Mouse (Mus musculus) testis, adult 2 months (tissue): ENCODE results near the gene Azin2. TPM values are rescaled to one million over a fixed set of nuclear protein-coding genes. Genes with fewer than 3 reads are reported as not detected.

ENCODE experiments used
- H3K27ac ChIP-seq: fragments of 200-500 bp; 2 replicates; pipeline ENCODE4 v1.5.1; 2012; ENCODE audit warnings: low read depth, low read length; ENCODE audit not compliant: control insufficient read depth, insufficient read depth
- H3K27me3 ChIP-seq: fragments of 200-500 bp; 2 replicates; pipeline ENCODE4 v1.6.1; 2012; ENCODE audit warnings: mild to moderate bottlenecking, low read length, moderate library complexity; ENCODE audit not compliant: control insufficient read depth, insufficient read depth
- H3K36me3 ChIP-seq: fragments of 200-500 bp; 2 replicates; pipeline ENCODE4 v1.6.1; 2012; ENCODE audit warnings: mild to moderate bottlenecking, low read length; ENCODE audit not compliant: control insufficient read depth, insufficient read depth
- H3K4me1 ChIP-seq: fragments of 200-500 bp; 2 replicates; pipeline ENCODE4 v1.6.1; 2012; ENCODE audit warnings: low read length; ENCODE audit not compliant: control insufficient read depth, insufficient read depth
- H3K4me3 ChIP-seq: fragments of 200-500 bp; 2 replicates; pipeline ENCODE4 v1.5.1; 2012; ENCODE audit warnings: low read depth, mild to moderate bottlenecking, low read length, moderate library complexity, mixed read lengths; ENCODE audit not compliant: control insufficient read depth
- CTCF ChIP-seq: fragments of 200-500 bp; IDR thresholded peaks from 2 replicates; pipeline ENCODE4 v1.5.1; 2012; ENCODE audit warnings: low read depth, mild to moderate bottlenecking, inconsistent platforms, low read length, moderate library complexity; ENCODE audit not compliant: control insufficient read depth, insufficient read depth, insufficient replicate concordance
- POLR2A ChIP-seq: fragments of 200-500 bp; IDR thresholded peaks from 2 replicates; pipeline ENCODE4 v1.6.1; 2012; ENCODE audit warnings: low read depth, mild to moderate bottlenecking, inconsistent platforms, low read length, moderate library complexity; ENCODE audit not compliant: control insufficient read depth
- polyA plus RNA-seq: library from polyadenylated mRNA; depleted of rRNA; stranded (reverse); fragments of >200 nt; gene quantifications from 2 replicates; pipeline ENCODE4 v1.2.3, GENCODE M21; 2012

Gene Azin2
- polyA plus RNA-seq, 1 experiment, result 213 TPM

- no peak overlapping the region for H3K4me3 ChIP-seq
- no peaks in the 10 kb centered on the region for H3K36me3 ChIP-seq
- peaks cover 17% of the 10 kb centered on the region for H3K4me1 ChIP-seq
- no peak overlapping the region for H3K27ac ChIP-seq
- no peaks in the 10 kb centered on the region for H3K27me3 ChIP-seq
- TF ChIP-seq POLR2A (no peak), CTCF (no peak)
These were observed 27.4 kb upstream of the Azin2 start for GRCm38 (mm10) chr4:128989678-128990077.

DNA sequence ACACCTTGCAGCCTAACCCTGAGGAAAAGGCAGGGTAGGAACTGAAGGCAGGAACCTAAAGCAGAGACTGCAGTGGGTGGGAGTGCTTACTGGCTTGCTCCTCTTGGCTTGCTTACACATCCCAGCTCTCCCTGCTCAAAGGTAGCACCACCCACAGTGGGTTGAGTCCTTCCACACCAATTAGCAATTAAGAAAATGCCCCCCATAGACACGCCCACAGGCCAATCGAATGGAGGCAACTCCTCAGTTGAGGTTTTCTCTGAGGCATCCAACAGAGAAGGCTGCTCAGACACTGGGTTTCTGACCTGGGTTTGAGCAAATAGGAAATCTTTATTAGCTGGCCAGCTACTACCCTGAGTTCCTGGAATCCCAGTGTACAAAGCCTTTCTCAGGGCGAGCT lies 26.7 kb upstream of the Azin2 start:
- Histone ChIP-seq H3K27ac (no peak overlapping the region), H3K4me3 (no peak overlapping the region), H3K27me3 (no peaks in the 10 kb centered on the region), H3K36me3 (no peaks in the 10 kb centered on the region), H3K4me1 (peaks cover 14% of the 10 kb centered on the region)
- TF ChIP-seq POLR2A, result no peak
- no peak for TF ChIP-seq CTCF

GRCm38 (mm10) chr4:128984600-128984999 lies 22.4 kb upstream of the Azin2 start:
- Histone ChIP-seq H3K27ac (no peak overlapping the region), H3K27me3 (no peaks in the 10 kb centered on the region), H3K36me3 (no peaks in the 10 kb centered on the region), H3K4me3 (no peak overlapping the region), H3K4me1 (peaks cover 12% of the 10 kb centered on the region)
- TF ChIP-seq CTCF (no peak), POLR2A (no peak)

DNA sequence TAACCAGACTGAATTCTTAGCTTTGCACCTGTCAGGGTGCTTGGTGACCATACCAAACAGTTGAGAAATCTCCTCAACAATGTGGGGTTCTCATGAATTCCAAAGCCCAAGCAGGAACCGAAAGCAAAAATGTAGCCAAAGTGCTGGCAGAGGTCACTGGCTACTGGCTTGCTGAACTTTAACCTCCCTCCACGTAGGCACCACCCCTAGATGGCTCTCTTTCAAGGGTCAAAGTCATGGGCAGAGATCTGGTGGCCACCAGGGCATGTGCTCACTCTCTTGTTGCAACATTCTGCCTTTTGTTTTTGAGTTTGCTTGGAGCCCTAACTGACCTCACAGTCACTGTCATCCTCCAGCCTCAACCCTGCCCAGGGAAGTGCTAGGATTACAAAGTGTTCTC lies 21.4 kb upstream of the Azin2 start:
- H3K4me1 ChIP-seq, result peaks cover 12% of the 10 kb centered on the region
- no peak overlapping the region for H3K27ac ChIP-seq
- no peaks in the 10 kb centered on the region for H3K36me3 ChIP-seq
- peak overlapping the region; percentile 31; the same call in 1 of the 2 replicates for H3K4me3 ChIP-seq
- H3K27me3 ChIP-seq, result no peaks in the 10 kb centered on the region
- TF ChIP-seq CTCF, result no peak
- no peak for TF ChIP-seq POLR2A

GRCm38 (mm10) chr4:128983151-128983550 lies 20.9 kb upstream of the Azin2 start:
- H3K36me3 ChIP-seq, result no peaks in the 10 kb centered on the region
- peaks cover 11% of the 10 kb centered on the region for H3K4me1 ChIP-seq
- no peak overlapping the region for H3K27ac ChIP-seq
- no peaks in the 10 kb centered on the region for H3K27me3 ChIP-seq
- peak overlapping the region; percentile 52; the same call in 1 of the 2 replicates for H3K4me3 ChIP-seq
- no peak for TF ChIP-seq POLR2A
- TF ChIP-seq CTCF, result no peak

DNA sequence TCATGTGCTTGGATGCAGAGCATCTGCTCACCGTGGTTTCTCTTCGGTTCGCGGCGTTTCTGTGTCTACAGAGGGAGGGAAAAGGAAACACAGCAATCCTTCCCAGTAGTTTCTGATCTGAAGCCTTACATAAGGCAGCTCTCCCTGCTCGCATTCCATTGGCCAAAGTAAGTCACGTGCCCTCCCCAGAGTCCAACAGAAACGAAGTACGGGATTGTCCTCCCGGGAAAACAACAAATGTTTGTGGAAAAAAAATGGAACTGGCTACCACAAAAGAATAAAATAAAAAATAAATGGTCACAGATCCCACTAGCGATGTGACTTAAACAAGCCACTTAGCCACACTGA lies 19.6 kb upstream of the Azin2 start:
- Histone ChIP-seq H3K4me3 (peak overlapping the region; percentile 71), H3K36me3 (no peaks in the 10 kb centered on the region), H3K27me3 (no peaks in the 10 kb centered on the region), H3K4me1 (peaks cover 10% of the 10 kb centered on the region), H3K27ac (peak overlapping the region; percentile 45; the same call in 1 of the 2 replicates)
- no peak for TF ChIP-seq CTCF
- no peak for TF ChIP-seq POLR2A

DNA sequence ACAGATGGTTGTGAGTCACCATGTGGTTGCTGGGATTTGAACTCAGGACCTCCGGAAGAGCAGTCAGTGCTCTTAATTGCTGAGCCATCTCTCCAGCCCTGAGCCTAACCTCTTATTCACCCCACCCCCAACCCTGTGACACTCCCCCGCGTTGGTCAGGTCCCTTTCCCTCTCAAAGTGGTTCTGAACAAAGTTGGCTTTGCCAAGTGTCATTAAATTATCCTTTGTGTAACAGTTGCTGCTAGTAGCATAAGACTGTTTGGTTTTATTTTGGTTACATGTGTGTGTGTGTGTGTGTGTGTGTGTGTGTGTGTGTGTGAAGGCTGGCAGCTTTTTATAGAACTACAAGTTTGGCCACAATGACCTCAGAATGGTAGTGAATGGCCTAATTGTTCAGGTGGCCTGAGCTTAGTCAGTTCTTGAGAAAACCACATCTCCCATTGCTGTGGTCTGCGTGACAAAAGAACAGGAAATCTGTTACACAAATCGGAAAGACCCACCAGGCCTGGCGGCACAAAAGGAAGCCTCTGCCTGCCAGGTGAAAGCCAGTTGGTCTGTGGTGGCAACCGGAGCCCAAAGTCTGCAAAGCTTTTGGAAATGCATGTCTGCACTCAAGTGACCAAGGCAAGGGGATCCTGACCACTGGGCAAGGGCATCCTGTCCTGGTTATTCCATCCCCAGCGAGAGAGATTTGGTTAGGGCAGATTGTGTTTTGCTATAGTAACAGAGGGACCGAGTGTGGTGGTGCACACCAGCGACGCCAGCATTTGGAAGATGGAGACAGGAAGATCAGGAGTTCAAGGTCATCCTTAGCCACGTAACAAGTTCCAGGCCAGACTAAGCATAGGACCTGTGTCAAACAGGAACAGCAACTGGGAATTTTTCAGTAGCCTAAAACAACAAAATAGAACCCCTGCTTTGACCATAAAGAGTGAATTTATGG lies 18.9 kb upstream of the Azin2 start:
- H3K27ac ChIP-seq, result no peak overlapping the region; the same call in 1 of the 2 replicates
- peaks cover 8% of the 10 kb centered on the region for H3K4me1 ChIP-seq
- peak overlapping the region; percentile 71 for H3K4me3 ChIP-seq
- no peaks in the 10 kb centered on the region for H3K27me3 ChIP-seq
- H3K36me3 ChIP-seq, result no peaks in the 10 kb centered on the region
- TF ChIP-seq CTCF (no peak), POLR2A (no peak)

- no peak for TF ChIP-seq POLR2A
- TF ChIP-seq CTCF, result no peak
- Histone ChIP-seq H3K27me3 (no peaks in the 10 kb centered on the region), H3K27ac (no peak overlapping the region), H3K4me1 (peaks cover 10% of the 10 kb centered on the region), H3K36me3 (no peaks in the 10 kb centered on the region), H3K4me3 (peak overlapping the region; percentile 70; the same call in 1 of the 2 replicates)
These were observed 16.4 kb upstream of the Azin2 start for GRCm38 (mm10) chr4:128978634-128979033.
